Mouse (Mus musculus): ENCODE results near the gene Sec14l1.
A peak's percentile ranks its signal among the peaks of the same experiment; 100 is the strongest.
"Not testable (repeated sequence)": the region's sequence is repeated elsewhere in the genome, so short reads cannot be mapped to it uniquely, and the experiment has no call there.

Sec14l1 gene

GRCm38 (mm10) chr11:117114592-117115345 lies at the start of gene Sec14l1:
TSS of gene Sec14l1 (plus strand) at chr11:117115168.
- DNase-seq (ENCODE audit: low spot score in 2 of 2), result peak; percentile 97 to 100

- DNase-seq (ENCODE audit: low spot score in 2 of 2), result not testable (repeated sequence)
Measured at GRCm38 (mm10) chr11:117065602-117066001, 49.4 kb upstream of the Sec14l1 start.

- DNase-seq (ENCODE audit: low spot score in 2 of 2), result no peak
Measured at GRCm38 (mm10) chr11:117066738-117067137, 48.2 kb upstream of the Sec14l1 start.

GRCm38 (mm10) chr11:117068332-117068731 lies 46.6 kb upstream of the Sec14l1 start:
- DNase-seq (ENCODE audit: low spot score in 2 of 2), result no peak

GRCm38 (mm10) chr11:117069027-117069426 lies 45.9 kb upstream of the Sec14l1 start:
- peak in 1 of 2 experiments; percentile 41 for DNase-seq (ENCODE audit: low spot score in 2 of 2)

GRCm38 (mm10) chr11:117070711-117071110 lies 44.3 kb upstream of the Sec14l1 start:
- peak; percentile 49 to 58 for DNase-seq (ENCODE audit: low spot score in 2 of 2)

GRCm38 (mm10) chr11:117072128-117072527 lies 42.8 kb upstream of the Sec14l1 start:
- peak; percentile 43 to 80 for DNase-seq (ENCODE audit: low spot score in 2 of 2)

GRCm38 (mm10) chr11:117073426-117073825 lies 41.5 kb upstream of the Sec14l1 start:
- DNase-seq (ENCODE audit: low spot score in 2 of 2), result no peak

GRCm38 (mm10) chr11:117076576-117077196 lies 38.3 kb upstream of the Sec14l1 start:
- DNase-seq (ENCODE audit: low spot score in 2 of 2), result peak; percentile 73 to 81

GRCm38 (mm10) chr11:117077227-117077626 lies 37.7 kb upstream of the Sec14l1 start:
- DNase-seq (ENCODE audit: low spot score in 2 of 2), result no peak

- no peak for DNase-seq (ENCODE audit: low spot score in 2 of 2)
Measured at GRCm38 (mm10) chr11:117077902-117078301, 37.1 kb upstream of the Sec14l1 start.

- DNase-seq (ENCODE audit: low spot score in 2 of 2), result no peak
Measured at GRCm38 (mm10) chr11:117078637-117079240, 36.2 kb upstream of the Sec14l1 start.

- DNase-seq (ENCODE audit: low spot score in 2 of 2), result no peak
Measured at GRCm38 (mm10) chr11:117079651-117080190, 35.2 kb upstream of the Sec14l1 start.

GRCm38 (mm10) chr11:117080209-117080608 lies 34.8 kb upstream of the Sec14l1 start:
- DNase-seq (ENCODE audit: low spot score in 2 of 2), result no peak

- DNase-seq (ENCODE audit: low spot score in 2 of 2), result peak; percentile 39 to 71
Measured at GRCm38 (mm10) chr11:117081165-117082064, 33.6 kb upstream of the Sec14l1 start.

GRCm38 (mm10) chr11:117082353-117082934 lies 32.5 kb upstream of the Sec14l1 start:
- DNase-seq (ENCODE audit: low spot score in 2 of 2), result no peak

- DNase-seq (ENCODE audit: low spot score in 2 of 2), result no peak
Measured at GRCm38 (mm10) chr11:117083052-117083881, 31.7 kb upstream of the Sec14l1 start.

GRCm38 (mm10) chr11:117083882-117084260 lies 31.1 kb upstream of the Sec14l1 start:
- DNase-seq (ENCODE audit: low spot score in 2 of 2), result not testable (repeated sequence)

- no peak for DNase-seq (ENCODE audit: low spot score in 2 of 2)
Measured at GRCm38 (mm10) chr11:117086215-117086614, 28.8 kb upstream of the Sec14l1 start.
